Mouse (Mus musculus) CH12.LX (cell line): ENCODE measurements around the gene Dcbld1.
A peak's percentile ranks its signal among the peaks of the same experiment; 100 is the strongest.

Experiments
- CHD2 ChIP-seq: IDR thresholded peaks from 2 replicates; pipeline ENCODE4 v1.6.1; 2011; ENCODE audit warnings: low read length, improper control_type of control experiment
- CTCF ChIP-seq, 2 experiments: IDR thresholded peaks in 1 of 2; conservative IDR thresholded peaks in 1 of 2; 2 replicates each; pipeline ENCODE4 v1.5.1; 2011 to 2012; ENCODE audit warnings: low read depth in 2 of 2, low read length in 2 of 2, improper control_type of control experiment in 1 of 2, inconsistent platforms in 1 of 2, mild to moderate bottlenecking in 1 of 2, moderate library complexity in 1 of 2
- E2F4 ChIP-seq: IDR thresholded peaks from 2 replicates; pipeline ENCODE4 v1.6.1; 2011; ENCODE audit warnings: low read depth, low read length, improper control_type of control experiment; ENCODE audit not compliant: insufficient replicate concordance
- ELF1 ChIP-seq: IDR thresholded peaks from 2 replicates; pipeline ENCODE4 v1.6.1; 2014; ENCODE audit warnings: low read depth, mild to moderate bottlenecking, inconsistent platforms, low read length, improper control_type of control experiment
- NELFE ChIP-seq: IDR thresholded peaks from 2 replicates; pipeline ENCODE4 v1.6.1; 2011; ENCODE audit warnings: low read depth, low read length, improper control_type of control experiment
- POLR2AphosphoS2 ChIP-seq: IDR thresholded peaks from 2 replicates; pipeline ENCODE4 v1.6.1; 2011; ENCODE audit warnings: low read depth, low read length, improper control_type of control experiment
- USF1 ChIP-seq: IDR thresholded peaks from 2 replicates; pipeline ENCODE4 v1.6.1; 2014; ENCODE audit warnings: low read depth, mild to moderate bottlenecking, inconsistent platforms, low read length, improper control_type of control experiment
- USF2 ChIP-seq: conservative IDR thresholded peaks from 2 replicates; pipeline ENCODE4 v1.6.1; 2011; ENCODE audit warnings: low read depth, low read length, improper control_type of control experiment
- ZKSCAN1 ChIP-seq: IDR thresholded peaks from 2 replicates; pipeline ENCODE4 v1.6.1; 2012; ENCODE audit warnings: low read depth, inconsistent platforms, low read length, improper control_type of control experiment, borderline replicate concordance

GRCm38 (mm10) chr10:52284578-52284977 lies 51.2 kb downstream of the Dcbld1 start:
- peak; percentile 72 for TF ChIP-seq USF1
- TF ChIP-seq USF2: peak; percentile 70
- TF ChIP-seq CTCF (conservative IDR thresholded peaks at IDR 0.05 in 1 of 2, IDR thresholded peaks at IDR 0.05 in 1 of 2; ENCODE audit: low read depth in 2 of 2, low read length in 2 of 2): no peak
- TF ChIP-seq ZKSCAN1: no peak
- no peak for TF ChIP-seq POLR2AphosphoS2
- no peak for TF ChIP-seq CHD2
- TF ChIP-seq NELFE: no peak
- TF ChIP-seq ELF1: no peak
- no peak for TF ChIP-seq E2F4
